Mouse (Mus musculus) heart, embryonic 15.5 days (tissue): Measurements from ENCODE around the gene Msh6. TPM values are rescaled to one million over a fixed set of nuclear protein-coding genes. Genes with fewer than 3 reads are reported as not detected.
A peak's percentile ranks its signal among the peaks of the same experiment; 100 is the strongest.
"Not testable (repeated sequence)": the region's sequence is repeated elsewhere in the genome, so short reads cannot be mapped to it uniquely, and the experiment has no call there.

Source experiments
- ATAC-seq: fragments of 200-750 bp; cut with Nextera tagmentation; replicated peaks from 2 replicates; pipeline ENCODE4 v1.8.0; 2017; ENCODE audit warnings: low read depth, moderate TSS enrichment; ENCODE audit not compliant: insufficient number of reproducible peaks, insufficient read depth, low FRiP score
- H3K27ac ChIP-seq: fragments of 300-500 bp; sonication (generic); 2 replicates; pipeline ENCODE4 v1.5.1; 2015; ENCODE audit warnings: mild to moderate bottlenecking, inconsistent platforms
- H3K27me3 ChIP-seq: fragments of 300-500 bp; sonication (generic); 2 replicates; pipeline ENCODE4 v1.6.1; 2015; ENCODE audit warnings: inconsistent platforms
- H3K36me3 ChIP-seq: fragments of 300-500 bp; sonication (generic); 2 replicates; pipeline ENCODE4 v1.6.1; 2015; ENCODE audit warnings: mild to moderate bottlenecking, inconsistent platforms
- H3K4me1 ChIP-seq: fragments of 300-500 bp; sonication (generic); replicated peaks from 2 replicates; pipeline ENCODE4 v1.6.1; 2015; ENCODE audit warnings: inconsistent platforms
- H3K4me2 ChIP-seq: fragments of 300-500 bp; sonication (generic); 2 replicates; pipeline ENCODE4 v1.6.1; 2015; ENCODE audit warnings: inconsistent platforms, mild to moderate bottlenecking, moderate library complexity
- H3K4me3 ChIP-seq: fragments of 300-500 bp; sonication (generic); 2 replicates; pipeline ENCODE4 v1.5.1; 2015; ENCODE audit warnings: mild to moderate bottlenecking, inconsistent platforms
- H3K9ac ChIP-seq: fragments of 300-500 bp; sonication (generic); 2 replicates; pipeline ENCODE4 v1.6.1; 2015; ENCODE audit warnings: mild to moderate bottlenecking, inconsistent platforms
- H3K9me3 ChIP-seq: fragments of 300-500 bp; sonication (generic); replicated peaks from 2 replicates; pipeline ENCODE4 v1.6.1; 2016; ENCODE audit warnings: inconsistent platforms
- WGBS: fragments of 180-500 bp; shearing (Covaris S2); methylation state at CpG from one replicate; pipeline ENCODE4 v1.1.7; 2015; ENCODE audit warnings: mixed read lengths; 5-methylcytosine and 5-hydroxymethylcytosine counted together
- polyA plus RNA-seq: library from polyadenylated mRNA; unstranded; fragments of >200 nt; fragmentation: Nextera tagmentation; extraction: Ambion mirVana; gene quantifications from 2 replicates; pipeline ENCODE4 v1.2.1, GENCODE M21; 2015

The Msh6 gene
- polyA plus RNA-seq, 1 experiment from 2014 or later = 21.0 TPM

DNA sequence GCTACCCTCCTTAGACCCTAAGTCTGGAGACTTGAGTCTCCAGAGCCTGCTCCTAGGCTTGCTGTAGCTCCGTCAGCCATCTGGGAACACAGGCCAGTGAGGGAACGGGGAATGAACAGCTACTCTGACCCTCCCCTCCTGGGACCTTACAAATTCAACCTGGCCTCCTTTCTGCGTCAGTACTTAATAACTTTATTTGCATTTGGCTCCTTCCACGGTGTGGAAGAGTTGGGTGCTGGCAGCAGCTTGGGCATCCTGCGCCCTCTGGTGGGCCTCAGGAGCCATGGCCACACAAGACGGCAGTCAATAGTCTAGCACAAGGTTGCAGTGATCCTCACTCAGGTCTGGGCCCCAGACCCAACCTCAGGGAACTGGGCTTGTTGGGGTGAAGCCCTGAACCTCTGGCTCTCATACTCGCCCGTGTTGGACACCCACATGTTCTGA lies 6.4 kb upstream of the Msh6 start:
- not testable (repeated sequence) for H3K36me3 ChIP-seq, H3K4me1 ChIP-seq, H3K9ac ChIP-seq, H3K9me3 ChIP-seq, H3K4me2 ChIP-seq, H3K27me3 ChIP-seq, H3K27ac ChIP-seq, H3K4me3 ChIP-seq
- 33% methylated on average over 6 of the region's 8 CpGs for WGBS
- peak; percentile 76 for ATAC-seq

DNA sequence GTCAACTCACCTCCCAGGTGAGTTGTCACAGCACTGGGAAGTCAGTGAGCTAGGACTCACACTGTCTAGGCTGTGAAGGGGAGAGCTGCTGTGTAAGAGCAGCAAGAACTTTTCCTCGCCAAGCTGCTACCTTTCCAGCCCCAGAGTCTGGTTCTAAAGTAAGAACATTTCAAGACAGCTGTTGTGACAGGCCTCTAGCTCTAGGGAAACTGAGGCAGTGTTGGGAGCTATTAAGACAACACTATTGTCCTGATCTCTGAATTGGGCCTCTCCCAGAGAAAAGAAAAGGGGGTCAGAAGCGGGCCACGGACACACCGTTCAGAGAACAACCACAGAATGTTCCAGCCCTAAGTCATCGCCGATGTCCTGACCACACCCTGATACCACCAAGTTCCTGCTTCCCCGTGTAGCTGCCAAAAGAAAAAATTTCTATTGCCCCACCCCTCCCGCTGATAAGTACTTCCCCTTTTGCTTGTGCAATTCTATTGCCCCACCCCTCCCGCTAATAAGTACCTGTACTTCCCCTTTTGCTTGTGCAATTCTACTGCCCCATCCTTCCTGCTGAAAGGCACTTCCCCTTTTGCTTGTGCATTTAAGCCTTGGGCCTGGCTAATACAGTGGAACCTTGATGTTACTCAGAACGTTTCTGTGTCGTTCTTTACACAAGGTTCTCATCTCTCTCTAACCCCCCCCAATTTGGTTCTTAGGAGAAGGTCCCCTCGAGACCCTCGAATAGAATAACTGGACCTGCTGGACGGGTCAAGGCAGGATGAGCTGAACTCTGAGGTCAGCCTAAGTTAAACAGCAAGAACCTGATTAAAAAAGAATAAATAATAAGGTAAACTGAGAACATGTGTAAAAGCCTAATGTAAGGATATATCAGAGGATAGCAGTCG lies 2.9 kb upstream of the Msh6 start:
- not testable (repeated sequence) for H3K9me3 ChIP-seq, H3K36me3 ChIP-seq, H3K4me3 ChIP-seq, ATAC-seq, H3K9ac ChIP-seq, H3K27ac ChIP-seq, H3K4me2 ChIP-seq, H3K27me3 ChIP-seq
- peaks cover 15% of the 10 kb centered on the region for H3K4me1 ChIP-seq
- 78% methylated on average over 15 of the region's 15 CpGs for WGBS

GRCm38 (mm10) chr17:87972856-87973255 lies 2.0 kb upstream of the Msh6 start:
- no peak overlapping the region for H3K27ac ChIP-seq
- ATAC-seq = no peak
- H3K4me1 ChIP-seq = peaks cover 15% of the 10 kb centered on the region
- no peak overlapping the region for H3K4me2 ChIP-seq
- H3K9me3 ChIP-seq = no peaks in the 10 kb centered on the region
- H3K9ac ChIP-seq = no peak overlapping the region
- H3K36me3 ChIP-seq = no peaks in the 10 kb centered on the region; the same call in 1 of the 2 replicates
- 62% methylated on average over 5 of the region's 5 CpGs for WGBS
- no peak overlapping the region for H3K4me3 ChIP-seq
- no peaks in the 10 kb centered on the region for H3K27me3 ChIP-seq

GRCm38 (mm10) chr17:87973261-87974167 lies 1.3 kb upstream of the Msh6 start:
- Histone ChIP-seq H3K4me1 (peaks cover 15% of the 10 kb centered on the region), H3K9me3 (no peaks in the 10 kb centered on the region), H3K4me2 (peak overlapping the region; percentile 67), H3K36me3 (no peaks in the 10 kb centered on the region; the same call in 1 of the 2 replicates), H3K9ac (no peak overlapping the region), H3K27me3 (no peaks in the 10 kb centered on the region), H3K27ac (no peak overlapping the region), H3K4me3 (peak overlapping the region; percentile 88; the same call in 1 of the 2 replicates)
- no peak for ATAC-seq
- WGBS = 70% methylated on average over 10 of the region's 10 CpGs

DNA sequence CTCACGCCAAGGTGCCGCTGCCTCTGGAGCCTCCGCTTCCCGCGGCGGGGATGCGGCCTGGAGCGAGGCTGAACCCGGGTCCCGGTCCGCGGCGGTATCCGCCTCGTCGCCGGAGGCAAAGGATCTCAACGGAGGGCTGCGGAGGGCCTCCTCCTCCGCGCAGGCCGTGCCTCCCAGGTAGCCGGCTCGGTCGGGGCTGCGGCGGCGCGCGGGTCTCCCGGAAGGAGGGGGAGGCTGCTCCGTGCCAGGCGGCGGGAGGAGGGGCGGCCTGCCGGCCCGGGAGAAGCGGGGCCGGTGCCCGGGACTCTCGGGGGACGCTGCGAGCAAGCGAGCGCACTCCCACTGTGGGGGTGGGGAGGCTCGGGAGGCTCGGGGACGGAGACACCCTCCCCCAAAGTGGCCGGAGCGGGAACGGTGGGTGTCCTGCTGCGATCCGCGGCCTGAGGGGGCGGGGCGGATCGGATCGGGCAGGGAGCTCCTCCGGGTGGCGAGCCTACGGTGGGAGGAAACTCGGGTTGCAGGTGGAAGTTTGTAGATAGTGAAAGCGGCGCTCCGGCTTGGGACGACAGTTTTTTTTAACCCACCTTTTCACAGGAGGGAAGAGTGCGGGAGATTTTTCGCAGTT lies 479 bp downstream of the Msh6 start:
- Histone ChIP-seq H3K9me3 (no peaks in the 10 kb centered on the region), H3K4me3 (peak overlapping the region; percentile 88), H3K4me1 (peaks cover 15% of the 10 kb centered on the region), H3K36me3 (peaks cover 3% of the 10 kb centered on the region; the same call in 1 of the 2 replicates), H3K27ac (peak overlapping the region; percentile 90), H3K27me3 (no peaks in the 10 kb centered on the region), H3K9ac (peak overlapping the region; percentile 78), H3K4me2 (peak overlapping the region; percentile 67)
- peak; percentile 54 for ATAC-seq
- WGBS = under 1% methylated on average over 64 of the region's 68 CpGs

GRCm38 (mm10) chr17:87976154-87976806 lies 1.4 kb downstream of the Msh6 start:
- 67% methylated on average over 9 of the region's 9 CpGs for WGBS
- peaks cover 15% of the 10 kb centered on the region for H3K4me1 ChIP-seq
- peak overlapping the region; percentile 67 for H3K4me2 ChIP-seq
- peak overlapping the region; percentile 88 for H3K4me3 ChIP-seq
- H3K27me3 ChIP-seq = no peaks in the 10 kb centered on the region
- no peak for ATAC-seq
- H3K9ac ChIP-seq = peak overlapping the region; percentile 78
- H3K27ac ChIP-seq = no peak overlapping the region
- no peaks in the 10 kb centered on the region for H3K9me3 ChIP-seq
- peaks cover 10% of the 10 kb centered on the region; the same call in 1 of the 2 replicates for H3K36me3 ChIP-seq

GRCm38 (mm10) chr17:87976927-87977326 lies 2.1 kb downstream of the Msh6 start:
- H3K27ac ChIP-seq, H3K4me2 ChIP-seq, H3K9me3 ChIP-seq, H3K36me3 ChIP-seq, H3K27me3 ChIP-seq, H3K9ac ChIP-seq, H3K4me3 ChIP-seq, ATAC-seq: not testable (repeated sequence)
- WGBS = 94% methylated on average over 4 of the region's 4 CpGs
- H3K4me1 ChIP-seq = peaks cover 15% of the 10 kb centered on the region

DNA sequence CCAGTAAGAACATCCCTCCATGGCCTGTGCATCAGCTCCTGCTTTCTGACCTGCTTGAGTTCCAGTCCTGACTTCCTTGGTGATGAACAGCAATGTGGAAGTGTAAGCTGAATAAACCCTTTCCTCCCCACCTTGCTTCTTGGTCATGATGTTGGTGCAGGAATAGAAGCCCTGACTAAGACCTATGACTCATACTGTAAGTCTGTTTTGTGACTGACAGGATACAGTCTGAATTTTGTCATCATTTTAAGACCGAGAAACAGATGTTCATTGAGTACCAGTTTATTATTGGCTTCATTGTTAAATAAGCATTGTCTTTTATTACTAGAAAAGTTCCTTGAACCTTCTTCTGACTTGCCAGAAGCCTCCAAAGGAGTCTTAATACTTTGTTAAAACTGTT lies 4.8 kb downstream of the Msh6 start:
- H3K9me3 ChIP-seq, ATAC-seq, H3K9ac ChIP-seq, H3K27me3 ChIP-seq, H3K4me2 ChIP-seq, H3K4me3 ChIP-seq, H3K27ac ChIP-seq: not testable (repeated sequence)
- Histone ChIP-seq H3K36me3 (peaks cover 23% of the 10 kb centered on the region; the same call in 1 of the 2 replicates), H3K4me1 (peaks cover 12% of the 10 kb centered on the region)
- WGBS = 80% methylated on average over 1 of the region's 1 CpGs

GRCm38 (mm10) chr17:87982112-87982511 lies 7.2 kb downstream of the Msh6 start:
- H3K27me3 ChIP-seq = no peaks in the 10 kb centered on the region
- no peak overlapping the region for H3K4me3 ChIP-seq
- H3K9ac ChIP-seq = no peak overlapping the region
- H3K4me1 ChIP-seq = 0 out of 2 replicates have a peak, but pooled peaks cover 4% of the 10 kb centered on the region
- H3K36me3 ChIP-seq = peaks cover 42% of the 10 kb centered on the region; the same call in 1 of the 2 replicates
- H3K9me3 ChIP-seq = no peaks in the 10 kb centered on the region
- no peak overlapping the region for H3K4me2 ChIP-seq
- no peak for ATAC-seq
- H3K27ac ChIP-seq = no peak overlapping the region
- WGBS = 87% methylated on average over 3 of the region's 3 CpGs

DNA sequence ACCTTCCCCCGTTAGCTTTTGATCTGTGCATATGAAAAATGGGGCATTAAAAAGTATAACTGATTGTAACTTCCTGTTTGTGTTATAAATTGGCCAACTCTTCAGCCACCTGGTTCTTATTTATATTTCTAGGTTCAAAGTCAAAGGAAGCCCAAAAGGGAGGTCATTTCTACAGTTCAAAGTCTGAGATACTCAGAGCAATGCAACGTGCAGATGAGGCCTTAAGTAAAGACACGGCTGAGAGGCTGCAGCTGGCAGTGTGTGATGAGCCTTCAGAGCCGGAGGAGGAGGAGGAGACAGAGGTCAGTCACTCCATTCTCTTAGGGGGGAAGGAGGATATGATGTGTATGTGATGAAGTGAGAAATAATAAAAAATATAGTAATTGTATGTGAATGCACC lies 8.5 kb downstream of the Msh6 start:
- Histone ChIP-seq H3K27ac (no peak overlapping the region), H3K9me3 (no peaks in the 10 kb centered on the region), H3K27me3 (no peaks in the 10 kb centered on the region), H3K36me3 (peaks cover 53% of the 10 kb centered on the region), H3K4me2 (no peak overlapping the region), H3K4me1 (0 out of 2 replicates have a peak, but pooled peaks cover 8% of the 10 kb centered on the region), H3K9ac (no peak overlapping the region), H3K4me3 (no peak overlapping the region)
- 69% methylated on average over 4 of the region's 4 CpGs for WGBS
- ATAC-seq = no peak
